Mouse (Mus musculus): ENCODE measurements around the gene Nudt22.

DNA sequence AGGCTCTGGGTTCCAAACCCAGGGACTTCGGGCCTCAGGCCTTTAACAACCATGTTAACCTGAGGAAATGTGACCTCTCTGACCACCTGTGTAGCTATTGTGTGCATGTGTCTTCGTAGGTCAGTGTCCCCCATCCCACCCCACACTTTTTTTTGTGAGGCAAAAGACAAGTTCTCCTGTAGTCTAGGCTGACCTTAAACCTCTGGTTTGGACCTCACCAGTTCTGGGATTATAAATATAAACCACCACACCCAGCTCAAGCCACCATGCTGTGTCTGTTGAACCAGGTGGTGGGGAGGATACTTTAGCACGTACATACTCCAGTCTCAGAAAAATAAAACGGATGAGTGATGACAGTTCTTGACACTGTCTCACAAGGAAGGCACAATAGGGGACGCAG is 46.0 kb downstream of the Nudt22 start:
- TF ChIP-seq USF1 (IDR thresholded peaks at IDR 0.05; ENCODE audit: low read depth) = no peak
- no peak for TF ChIP-seq CTCF (IDR thresholded peaks at IDR 0.05; ENCODE audit: control insufficient read depth, insufficient read depth, insufficient read length)
- TF ChIP-seq CEBPB (IDR thresholded peaks at IDR 0.05; ENCODE audit: low read depth) = no peak
- TF ChIP-seq FOSL1 (IDR thresholded peaks at IDR 0.05; ENCODE audit: insufficient read depth, low read length, poor library complexity, severe bottlenecking) = no peak

Data from C2C12 (cell line).